Mouse (Mus musculus) induced T-regulatory cell, adult 2 months (primary cell): ENCODE measurements around the gene Pex11b.
"Not testable (repeated sequence)": the region's sequence is repeated elsewhere in the genome, so short reads cannot be mapped to it uniquely, and the experiment has no call there.

ENCODE experiments used
- DNase-seq: peaks from one replicate; pipeline ENCODE4 v3.0.0-alpha.2; 2012; ENCODE audit warnings: low read depth

Pex11b gene

GRCm38 (mm10) chr3:96675171-96675570, 40.0 kb downstream of the Pex11b start:
- DNase-seq: peak; percentile 64

- DNase-seq: no peak
Observed at GRCm38 (mm10) chr3:96675690-96676089, 40.5 kb downstream of the Pex11b start.

GRCm38 (mm10) chr3:96678456-96678855, 43.3 kb downstream of the Pex11b start:
- no peak for DNase-seq

- DNase-seq: no peak
Observed at GRCm38 (mm10) chr3:96679159-96679674, 44.0 kb downstream of the Pex11b start.

GRCm38 (mm10) chr3:96680269-96680956, 45.2 kb downstream of the Pex11b start:
- no peak for DNase-seq

- DNase-seq: no peak
Observed at GRCm38 (mm10) chr3:96683496-96683895, 48.3 kb downstream of the Pex11b start.

- DNase-seq: no peak
Observed at GRCm38 (mm10) chr3:96684151-96684821, 49.1 kb downstream of the Pex11b start.

GRCm38 (mm10) chr3:96684822-96685156, 49.6 kb downstream of the Pex11b start:
- no peak for DNase-seq

- not testable (repeated sequence) for DNase-seq
Observed at GRCm38 (mm10) chr3:96686057-96686456, 50.9 kb downstream of the Pex11b start.

- no peak for DNase-seq
Observed at GRCm38 (mm10) chr3:96688854-96689253, 53.7 kb downstream of the Pex11b start.

- DNase-seq: peak; percentile 51
Observed at GRCm38 (mm10) chr3:96690298-96690697, 55.1 kb downstream of the Pex11b start.

- DNase-seq: no peak
Observed at GRCm38 (mm10) chr3:96692506-96692905, 57.3 kb downstream of the Pex11b start.

- DNase-seq: no peak
Observed at GRCm38 (mm10) chr3:96693579-96693978, 58.4 kb downstream of the Pex11b start.
